Mouse (Mus musculus): ENCODE measurements around the gene Fbxo21.

Fbxo21 gene

DNA sequence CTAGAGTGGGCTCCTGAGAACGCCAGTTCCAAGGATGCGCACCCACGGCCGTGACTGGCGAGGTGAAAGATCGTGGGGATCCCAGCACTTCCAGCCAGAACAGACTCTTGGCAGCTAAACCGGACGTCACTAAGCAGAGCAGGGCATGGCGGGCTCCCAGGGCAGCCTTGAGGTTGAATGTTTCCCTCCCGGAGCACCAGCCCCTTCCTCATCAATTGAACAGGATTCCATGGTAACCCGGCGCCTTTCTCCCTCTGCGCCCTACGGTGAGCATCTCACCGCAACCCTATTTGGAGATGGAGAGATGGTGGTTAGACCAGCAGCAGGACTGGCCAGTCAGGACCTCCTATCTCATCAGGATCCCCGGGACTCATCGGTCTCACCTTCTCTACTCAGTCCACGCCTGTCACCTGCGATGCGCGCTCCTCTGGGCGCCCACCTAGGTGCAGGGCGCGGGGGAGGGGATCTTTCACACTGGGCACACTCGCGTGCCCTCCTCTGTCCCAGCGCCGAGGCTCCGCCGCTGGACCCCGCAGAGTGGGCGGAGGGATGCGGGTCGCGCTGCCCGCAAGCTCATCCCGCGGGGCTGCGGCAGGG lies 50.7 kb downstream of the Fbxo21 start:
- no peak for DNase-seq

DNA sequence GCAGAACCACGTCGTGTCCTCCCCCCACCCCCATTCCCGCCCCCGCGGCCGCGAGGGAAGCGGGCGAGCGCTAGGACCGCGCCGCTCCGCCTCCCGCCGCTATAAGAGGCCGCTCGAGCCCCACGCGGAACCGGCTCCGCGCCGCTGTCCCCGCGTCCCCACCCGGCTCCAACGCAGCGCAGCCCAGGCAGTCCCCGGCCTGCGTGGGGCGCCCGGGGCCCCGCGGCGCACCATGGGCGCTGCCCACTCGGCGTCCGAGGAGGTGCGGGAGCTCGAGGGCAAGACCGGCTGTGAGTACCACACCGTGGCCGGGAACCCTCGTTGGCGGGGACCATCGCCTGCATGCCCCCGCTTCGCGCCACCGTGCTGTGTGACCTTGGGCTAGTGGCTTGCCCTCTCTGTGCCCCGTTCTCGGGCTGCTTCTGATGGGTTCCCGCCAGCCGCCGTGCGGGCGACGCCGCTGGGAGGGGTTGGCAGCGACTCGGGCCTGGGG lies 51.2 kb downstream of the Fbxo21 start, which contains the start of gene Tesc:
Tesc (plus strand) TSS at position 46 of the 493 bp plus-strand sequence.
- no peak for DNase-seq

DNA sequence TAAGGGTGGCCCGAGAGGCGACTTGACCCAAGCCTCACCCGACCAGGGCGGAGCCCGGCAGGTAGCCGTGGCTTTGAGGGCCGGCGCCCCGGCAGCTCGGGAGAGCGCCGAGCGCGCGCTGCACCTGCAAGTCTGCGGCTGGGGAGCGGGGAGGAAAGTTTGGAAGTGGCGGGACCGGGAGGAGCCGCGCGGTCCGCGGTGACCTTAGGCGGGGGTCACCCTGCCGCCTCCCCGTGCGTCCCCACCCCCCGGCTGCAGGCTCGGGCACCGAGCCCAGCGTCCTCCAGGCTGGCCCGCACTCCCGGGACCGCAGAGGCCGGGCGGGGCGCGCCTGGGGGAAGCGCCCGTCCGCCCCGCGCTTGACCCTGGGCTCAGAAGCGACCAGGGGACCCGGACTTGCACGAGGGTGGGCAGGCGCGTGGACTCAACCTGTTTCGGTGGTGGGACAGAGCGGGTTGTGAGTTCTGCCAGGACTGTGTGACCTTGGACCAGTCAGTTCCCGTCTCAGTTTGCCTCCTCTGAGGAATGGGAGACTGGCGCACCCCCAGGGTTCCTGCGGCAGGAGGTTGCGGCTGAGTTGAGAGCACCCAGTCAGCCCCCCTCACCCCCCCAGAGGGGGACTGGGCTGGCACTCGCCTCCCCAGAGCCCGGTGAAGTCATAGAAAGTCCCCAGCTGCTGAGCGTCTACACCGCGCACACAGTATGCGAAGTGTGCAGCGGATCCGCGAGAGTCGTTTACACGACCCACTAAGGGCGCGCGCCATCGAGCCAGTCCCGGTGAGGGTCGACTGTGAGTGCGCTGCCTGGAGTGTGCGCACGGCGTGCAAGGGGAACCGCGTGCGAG lies 51.9 kb downstream of the Fbxo21 start:
- peak; percentile 18 for DNase-seq

DNA sequence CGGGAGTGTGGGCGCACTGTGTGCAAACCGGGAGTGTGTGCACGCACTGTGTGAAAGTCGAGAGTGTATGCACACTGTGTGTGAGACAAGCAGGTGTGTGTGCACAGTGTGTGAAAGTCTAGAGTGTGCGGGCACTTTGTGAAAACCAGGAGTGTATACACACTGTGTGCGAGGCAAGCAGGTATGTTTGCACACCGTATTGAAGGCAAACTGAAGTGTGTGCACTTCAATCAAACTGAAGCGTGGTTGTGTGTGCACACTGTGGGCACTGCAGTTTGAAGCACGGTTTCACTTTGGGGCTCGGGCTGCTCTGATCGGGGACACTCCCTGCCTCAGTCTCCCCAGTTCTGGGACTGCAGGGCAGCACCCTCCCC lies 52.5 kb downstream of the Fbxo21 start:
- DNase-seq, result no peak

DNA sequence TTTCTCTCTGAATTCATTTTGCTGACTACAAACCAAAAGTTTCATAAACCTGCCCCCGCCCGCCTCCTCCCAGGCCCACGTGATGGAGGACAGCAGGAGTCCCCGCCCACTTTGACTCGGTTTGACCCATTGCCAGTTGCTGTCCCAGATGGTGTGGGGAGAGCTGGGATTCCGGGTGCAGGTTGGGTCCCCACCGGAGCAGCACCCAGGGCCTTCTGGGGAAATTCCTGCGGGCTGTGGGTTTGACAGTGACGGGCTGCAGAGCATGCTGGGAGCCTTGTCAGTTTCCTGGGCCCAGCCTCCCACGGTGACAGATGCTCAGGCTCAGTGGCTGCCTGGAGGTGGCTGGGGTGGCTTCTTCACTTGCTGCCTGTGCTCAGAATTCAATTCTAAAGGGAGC lies 52.9 kb downstream of the Fbxo21 start:
- peak; percentile 26 for DNase-seq

DNA sequence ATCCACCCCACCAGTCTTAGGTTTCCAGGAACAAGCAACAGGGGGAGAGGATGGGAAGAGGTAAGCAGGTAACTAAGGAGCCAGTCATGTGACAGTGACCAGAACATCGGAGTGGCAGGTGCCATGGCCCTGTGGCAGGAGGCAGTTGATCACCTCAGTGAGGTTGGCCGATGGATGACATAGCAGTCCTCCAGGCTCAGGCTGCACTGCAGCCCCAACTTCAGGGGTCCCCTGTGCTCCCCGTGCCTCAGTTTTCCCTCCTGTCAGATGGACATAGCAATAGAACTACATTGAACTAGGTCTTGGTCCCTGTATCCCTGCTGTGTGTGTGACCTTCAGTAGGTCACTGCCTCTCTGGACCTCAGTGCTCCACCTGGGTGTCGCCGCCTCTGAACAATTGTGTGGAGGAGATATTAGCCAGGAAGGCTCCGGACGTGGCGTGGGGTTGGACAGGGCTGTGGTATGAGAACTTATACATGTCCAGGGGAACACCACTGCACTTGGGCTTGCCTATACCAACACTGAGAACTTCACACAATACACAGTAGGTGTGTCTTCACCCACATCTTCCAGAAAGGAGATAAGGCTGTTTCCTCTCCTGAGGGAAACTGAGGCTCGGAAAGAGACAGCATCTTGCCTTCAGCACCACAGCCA lies 53.6 kb downstream of the Fbxo21 start:
- DNase-seq, result no peak

DNA sequence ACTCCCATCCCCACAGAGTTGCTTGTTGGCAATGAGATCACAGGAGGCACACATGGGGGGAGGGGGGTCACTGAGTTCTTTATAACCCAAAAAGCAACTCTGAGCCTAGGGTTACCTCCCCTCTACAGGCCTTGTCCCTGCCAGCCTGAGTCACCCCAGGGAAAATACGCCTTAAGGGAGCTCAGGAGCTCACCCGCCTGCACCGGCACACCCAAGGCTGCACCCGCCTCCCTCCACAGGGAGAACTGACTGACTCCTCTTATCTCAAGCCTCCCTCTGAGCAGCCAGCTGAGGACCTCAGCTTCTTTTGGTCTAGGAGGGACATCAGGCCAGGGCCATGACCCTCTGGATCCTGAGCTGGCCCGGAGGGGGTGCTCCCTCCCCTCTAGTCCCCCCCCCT lies 54.5 kb downstream of the Fbxo21 start:
- DNase-seq, result no peak

DNA sequence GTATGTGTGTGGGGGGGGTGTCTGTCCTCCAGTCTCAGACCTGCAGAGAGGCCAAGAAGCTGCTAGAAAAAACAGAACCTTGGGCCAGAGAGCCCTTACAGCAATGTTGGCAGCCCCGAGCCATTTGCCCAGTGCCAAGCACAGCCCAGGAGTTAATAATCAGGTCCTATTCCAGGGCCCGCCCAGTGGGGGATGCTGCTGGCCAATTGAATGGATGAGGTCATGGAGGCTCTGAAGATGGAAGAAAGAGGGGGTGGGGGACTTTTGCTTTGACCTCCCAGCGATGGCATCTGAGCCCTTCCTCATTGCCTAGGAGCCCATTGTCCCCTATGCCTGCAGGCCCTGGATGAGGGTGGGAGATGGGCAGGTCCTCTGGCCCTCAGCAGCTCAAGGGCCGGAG lies 55.0 kb downstream of the Fbxo21 start:
- DNase-seq, result no peak

DNA sequence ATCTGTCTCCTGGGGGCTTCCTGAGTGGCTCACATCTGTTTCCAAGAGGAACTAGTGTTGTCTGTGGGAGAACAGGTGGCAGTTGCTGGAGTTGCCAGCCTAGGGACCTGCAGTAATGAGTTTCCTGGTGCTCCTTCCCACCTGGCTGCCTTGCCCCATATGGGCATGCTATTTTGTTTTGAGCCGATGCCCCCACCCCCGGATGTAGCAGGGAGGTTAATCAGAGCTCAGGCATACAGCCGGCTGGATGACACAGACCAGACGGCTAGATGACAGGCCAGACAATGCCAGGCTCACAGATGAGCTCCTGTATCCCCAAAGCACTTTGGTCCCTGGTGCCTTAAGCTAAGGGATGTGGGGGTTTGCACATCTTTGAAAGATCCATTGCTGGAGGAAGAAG lies 56.8 kb downstream of the Fbxo21 start:
- DNase-seq, result no peak

DNA sequence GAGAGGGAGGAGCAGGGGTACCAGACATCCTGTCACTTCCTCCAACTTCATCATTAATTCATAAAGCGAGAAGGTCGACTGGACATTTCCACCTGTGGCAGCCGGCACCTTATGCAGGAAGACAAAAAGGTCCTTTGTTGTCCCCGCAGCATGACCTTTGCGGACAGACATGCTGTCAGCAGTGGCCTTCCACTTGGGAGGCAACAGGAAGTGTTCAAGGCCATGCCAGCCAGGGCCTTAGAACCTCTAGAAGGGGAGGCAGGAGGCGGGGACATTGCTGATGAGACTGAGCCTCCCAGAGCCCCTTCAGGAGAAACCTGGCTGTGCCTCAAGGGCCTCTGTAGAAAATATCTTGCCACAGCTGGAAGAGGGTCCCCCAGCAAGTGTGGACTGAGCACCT lies 57.2 kb downstream of the Fbxo21 start:
- DNase-seq, result no peak

DNA sequence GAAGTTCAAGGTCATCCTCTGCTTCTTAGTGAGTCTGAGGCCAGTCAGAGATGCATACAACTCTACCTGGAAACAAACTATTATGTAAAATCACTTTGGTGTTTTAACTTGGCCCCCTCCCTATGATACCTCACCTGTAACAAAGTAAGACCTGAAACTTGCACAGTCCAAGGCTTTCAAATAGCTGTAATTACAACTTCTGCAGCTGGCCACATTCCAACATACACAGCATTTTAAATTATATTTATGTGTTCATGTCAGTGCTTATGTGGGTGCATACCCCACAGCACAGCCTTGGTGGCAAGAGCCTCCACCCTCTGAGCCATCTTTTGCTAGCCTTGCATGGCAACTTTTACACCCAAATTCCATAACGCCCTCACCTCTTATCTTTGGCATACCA lies 58.1 kb downstream of the Fbxo21 start:
- DNase-seq, result no peak

DNA sequence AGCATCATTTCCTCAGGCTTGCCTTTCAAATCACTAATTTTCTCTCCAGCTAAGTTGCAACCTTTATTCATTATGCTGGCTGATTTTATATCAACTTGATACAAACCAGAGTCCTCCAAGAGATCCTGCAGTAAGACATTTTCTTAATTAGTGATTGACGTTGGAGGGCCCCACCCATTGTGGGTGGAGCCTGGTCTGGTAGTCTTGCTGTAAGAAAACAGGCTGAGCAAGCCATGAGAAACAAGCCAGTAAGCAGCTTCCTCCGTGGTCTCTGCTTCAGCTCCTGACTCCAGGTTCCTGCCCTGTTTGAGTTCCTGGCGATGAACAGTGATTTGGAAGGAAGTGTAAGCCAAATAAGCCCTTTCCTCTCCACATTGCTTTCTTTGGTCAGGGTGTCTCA lies 59.3 kb downstream of the Fbxo21 start:
- no peak for DNase-seq

DNA sequence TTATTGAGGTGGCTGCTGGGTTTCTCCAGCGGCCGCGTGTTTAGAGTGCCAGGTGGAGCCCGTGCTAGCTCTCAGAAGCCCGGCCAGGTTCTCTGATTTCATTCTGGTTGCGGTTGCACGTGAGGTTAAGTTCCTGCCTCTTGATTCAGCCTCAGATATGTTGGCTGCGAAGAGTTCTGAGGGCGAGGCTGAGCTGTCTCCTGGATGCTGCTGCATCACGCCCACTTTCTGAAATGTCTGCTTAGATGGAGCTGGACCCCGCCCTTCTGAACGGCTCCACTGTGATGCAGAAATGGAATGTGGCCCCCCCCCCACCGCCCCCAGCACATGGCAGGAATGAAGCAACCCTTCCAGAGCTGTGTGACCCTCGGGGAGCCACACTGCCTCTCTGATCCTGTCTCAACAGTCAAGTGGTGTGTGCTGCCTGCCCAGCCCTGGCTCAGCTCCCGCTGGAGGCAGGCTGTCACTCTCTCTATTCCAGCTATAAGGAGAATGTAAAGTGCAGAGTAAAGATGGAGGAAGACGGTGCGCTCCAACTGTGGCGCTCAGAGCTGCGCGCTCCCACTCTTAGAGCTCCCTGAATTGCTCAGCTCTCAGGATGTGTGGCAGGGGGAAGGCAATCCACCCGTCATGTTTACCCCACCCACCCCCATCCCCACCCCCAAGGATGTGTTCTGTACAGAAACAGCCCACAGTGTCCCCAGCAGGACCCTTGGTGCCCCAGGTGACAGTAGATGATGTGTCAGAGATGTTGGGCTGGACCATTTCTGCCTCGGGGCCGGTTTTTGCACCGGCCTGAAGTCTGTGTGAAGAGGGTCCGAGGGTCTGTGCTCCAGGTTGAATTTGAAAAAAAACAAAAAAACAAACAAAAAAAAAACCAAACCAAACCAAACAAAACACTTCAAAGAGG lies 60.6 kb downstream of the Fbxo21 start:
- no peak for DNase-seq

DNA sequence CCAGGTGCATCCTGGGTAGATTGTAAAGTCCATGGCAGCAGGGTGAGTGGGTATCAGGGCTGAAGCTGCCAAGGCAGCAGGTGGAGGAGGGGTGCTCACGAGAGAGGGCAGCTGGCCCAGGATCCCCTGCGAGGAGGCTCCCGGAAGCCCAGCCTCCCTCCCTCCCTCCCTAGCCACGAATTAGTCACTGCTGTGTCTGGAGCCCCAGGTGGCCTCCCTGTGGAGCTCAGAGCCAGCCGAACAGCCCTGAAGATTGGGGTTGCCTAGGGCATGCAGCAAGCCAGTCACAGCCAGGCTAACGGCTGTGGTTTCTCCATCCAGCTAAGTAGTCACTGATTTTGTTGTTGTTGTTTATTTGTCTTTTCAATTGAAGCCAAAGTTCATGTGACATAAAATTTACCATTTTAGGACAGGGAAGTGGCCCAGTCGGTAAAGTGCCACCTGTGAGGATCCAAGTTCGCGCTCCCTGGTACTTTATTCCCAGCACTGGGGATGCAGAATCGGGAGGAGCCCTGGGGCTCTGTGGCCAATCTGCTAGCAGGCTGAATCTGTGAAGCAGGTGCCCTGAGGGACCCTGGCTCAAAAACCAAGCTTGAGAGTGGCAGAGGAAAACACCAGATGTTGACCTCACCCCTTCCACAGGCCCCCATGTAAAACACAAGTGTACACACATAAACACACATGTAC lies 61.4 kb downstream of the Fbxo21 start:
- DNase-seq, result no peak

DNA sequence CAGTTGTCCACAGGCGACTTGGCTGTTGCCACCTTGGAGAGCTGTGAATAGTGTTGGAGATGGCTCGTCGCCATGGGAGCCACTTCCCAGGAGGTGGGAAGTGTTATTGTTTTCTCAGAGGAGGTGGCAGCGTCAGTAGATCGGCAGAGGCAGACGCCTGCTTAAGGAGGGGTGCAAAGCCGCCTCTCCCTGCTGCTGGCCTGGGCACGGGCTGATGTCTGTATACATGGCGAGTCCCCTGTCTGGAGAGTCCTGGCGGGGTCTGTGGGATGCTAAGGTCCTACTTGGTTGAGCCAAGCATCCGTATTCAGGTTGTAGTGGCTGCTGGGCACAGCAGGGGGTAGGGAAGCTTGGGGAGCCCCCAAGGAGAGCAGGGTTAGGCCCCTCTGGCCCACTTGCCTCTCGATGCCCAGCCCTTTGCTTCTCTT lies 62.7 kb downstream of the Fbxo21 start:
- DNase-seq, result no peak

DNA sequence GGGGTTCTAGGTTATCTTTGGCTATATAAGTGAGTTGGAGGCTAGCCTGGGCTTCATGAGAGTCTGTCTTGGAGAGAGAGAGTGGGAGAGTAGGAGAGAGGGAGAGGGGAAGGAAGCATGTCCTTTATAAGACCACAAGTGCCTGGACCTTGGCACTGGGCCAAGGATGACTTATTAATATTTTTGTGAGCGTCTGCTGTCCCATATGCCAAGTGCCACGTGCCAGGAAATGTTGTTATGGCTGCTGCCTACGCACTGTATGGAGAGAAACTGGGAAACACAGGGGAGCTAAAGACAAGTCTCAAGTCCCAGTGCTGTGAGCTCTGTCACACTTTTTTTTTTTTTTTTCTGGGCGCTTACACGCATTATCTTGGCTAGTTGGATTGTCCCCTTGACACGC lies 66.1 kb downstream of the Fbxo21 start:
- DNase-seq, result no peak

DNA sequence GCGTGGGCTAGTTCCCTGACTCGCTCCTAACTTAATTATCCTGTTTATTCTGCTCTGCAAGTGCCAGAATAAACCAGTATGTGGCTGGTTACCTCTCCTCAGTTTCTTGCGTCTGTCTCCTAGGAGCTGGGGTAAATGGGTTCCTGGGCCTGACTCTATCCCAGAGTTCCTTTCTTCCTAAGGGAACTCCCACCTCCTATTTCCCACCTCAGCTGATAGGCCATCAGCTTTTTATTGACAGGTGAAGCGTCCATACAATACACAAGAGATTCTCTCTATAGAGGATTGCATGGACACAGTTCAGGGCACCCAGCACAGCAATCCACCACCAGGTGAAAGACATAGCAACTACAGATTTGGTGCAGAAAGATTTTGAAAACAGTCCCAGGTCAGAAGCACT lies 67.2 kb downstream of the Fbxo21 start:
- no peak for DNase-seq

DNA sequence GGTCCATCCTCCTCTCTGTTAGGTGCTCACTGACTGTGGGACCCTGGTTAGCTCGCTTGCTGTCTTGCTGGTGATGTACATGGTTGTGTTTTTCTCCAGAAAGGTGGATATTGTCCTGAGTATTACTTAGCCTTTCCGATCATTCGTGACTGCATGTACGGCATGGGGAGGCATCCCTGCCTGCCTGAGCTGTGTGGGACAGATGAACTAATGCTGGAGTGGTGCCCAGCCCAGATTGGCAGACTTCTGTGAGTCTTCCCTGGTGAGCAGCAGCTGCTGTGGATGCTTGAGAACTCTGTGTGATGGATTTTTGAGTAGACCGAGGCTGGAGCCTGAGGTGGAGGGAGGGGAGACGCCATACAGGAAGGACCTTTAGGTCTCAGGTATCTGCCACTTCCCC lies 68.4 kb downstream of the Fbxo21 start:
- DNase-seq, result no peak

DNA sequence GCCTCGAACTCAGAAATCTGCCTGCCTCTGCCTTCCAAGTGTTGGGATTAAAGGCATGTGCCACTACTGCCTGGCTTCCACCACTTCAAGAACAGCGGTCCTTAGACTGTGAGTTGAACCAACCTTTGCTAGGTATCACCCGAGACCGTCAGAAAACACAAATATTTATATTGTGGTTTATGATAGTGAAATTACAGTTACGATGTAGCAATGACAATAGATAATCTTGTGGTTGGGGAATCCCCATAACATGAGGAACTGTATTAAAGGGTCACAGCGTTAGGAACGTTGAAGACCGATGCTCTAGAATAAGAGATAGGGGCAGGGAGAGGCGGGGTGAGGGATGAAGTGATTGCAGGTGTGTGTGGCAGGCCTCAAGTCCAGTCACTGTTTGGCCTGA lies 68.9 kb downstream of the Fbxo21 start:
- DNase-seq, result no peak

DNA sequence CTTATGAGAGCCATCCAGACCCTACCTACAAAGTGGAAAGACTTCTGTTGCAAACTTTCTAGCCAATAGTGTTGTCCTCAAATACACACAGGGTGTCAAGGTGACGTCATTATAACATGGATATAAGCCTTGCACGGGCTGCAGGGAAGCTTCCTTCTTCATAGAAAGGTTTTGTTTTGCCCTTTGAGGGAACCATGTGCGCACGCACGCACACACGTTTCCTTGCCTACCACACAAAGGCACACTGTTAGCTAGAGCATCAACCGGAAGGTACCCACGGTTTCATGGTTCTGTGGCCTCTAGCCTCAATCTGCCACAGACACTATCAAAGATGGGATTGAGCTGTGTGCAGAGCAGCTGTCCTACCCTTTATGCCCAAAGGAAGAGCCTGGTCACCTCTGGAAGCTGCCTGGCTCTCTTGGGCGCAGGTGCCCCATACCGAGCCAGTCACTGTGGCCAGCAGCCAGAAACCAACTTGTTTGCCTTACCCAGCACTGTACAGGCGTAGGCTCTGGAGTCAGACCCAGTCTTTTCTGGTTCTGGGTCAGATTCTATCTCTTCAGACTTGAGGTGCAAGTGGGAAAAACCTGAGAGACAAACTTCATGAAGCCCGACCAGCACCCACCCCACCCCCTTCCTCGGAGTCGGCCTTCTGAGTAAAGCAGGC lies 70.7 kb downstream of the Fbxo21 start:
- DNase-seq, result no peak

DNA sequence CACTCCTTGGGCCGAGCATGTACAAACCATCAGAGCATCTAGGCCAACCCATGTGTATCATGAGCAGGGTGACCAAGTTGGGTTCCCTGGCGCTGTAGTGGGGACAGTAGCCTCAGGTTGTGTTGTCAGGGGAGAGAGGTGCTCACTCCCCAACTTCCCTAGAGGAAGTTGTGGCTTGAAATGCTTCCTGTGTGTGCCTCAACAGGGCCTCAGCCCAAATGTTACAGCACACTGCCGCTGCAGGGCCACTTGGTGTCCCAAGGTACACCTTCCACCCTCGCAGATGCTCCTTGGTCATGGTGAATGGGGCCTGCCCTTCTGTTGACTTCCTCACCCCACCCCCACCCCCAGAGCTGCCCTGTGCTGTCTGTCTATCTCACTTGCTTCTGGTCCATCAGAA lies 71.9 kb downstream of the Fbxo21 start:
- DNase-seq, result no peak

DNA sequence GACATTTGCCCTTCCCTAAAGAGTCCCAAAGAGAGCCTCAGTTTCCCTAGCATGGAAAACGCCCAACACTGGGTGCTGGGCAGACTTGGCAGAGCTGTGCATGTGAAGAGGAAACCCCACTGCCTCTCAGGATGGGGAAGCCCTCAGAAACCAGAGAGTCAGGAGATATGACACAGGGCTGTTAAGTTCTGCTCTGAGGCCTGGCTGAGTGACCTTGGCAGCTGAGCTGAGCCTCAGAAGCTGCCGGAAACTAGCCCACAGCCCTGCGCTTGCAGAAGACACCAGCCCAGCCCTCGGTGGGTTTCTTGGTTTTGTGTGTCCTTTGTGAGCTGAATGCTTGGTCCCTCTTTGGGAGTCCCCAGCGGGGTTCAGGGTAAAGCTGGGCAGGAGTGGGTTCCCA lies 72.4 kb downstream of the Fbxo21 start:
- DNase-seq, result no peak

Data from lung, postnatal 10 days (tissue).